Mouse (Mus musculus) kidney, postnatal 0 days (tissue): Measurements from ENCODE around the gene Cntn5. TPM values are rescaled to one million over a fixed set of nuclear protein-coding genes. Genes with fewer than 3 reads are reported as not detected.

Experiments used
- ATAC-seq: fragments of 200-750 bp; cut with Nextera tagmentation; replicated peaks from 2 replicates; pipeline ENCODE4 v1.8.0; 2017; ENCODE audit warnings: low read depth, moderate number of reproducible peaks, moderate TSS enrichment, moderate library complexity; ENCODE audit not compliant: low FRiP score
- DNase-seq: peaks from one replicate; pipeline ENCODE4 v3.0.0-alpha.2; 2016; ENCODE audit warnings: low spot score
- H3K27ac ChIP-seq: fragments of 300-500 bp; sonication (generic); 2 replicates; pipeline ENCODE4 v1.5.1; 2014; ENCODE audit warnings: mild to moderate bottlenecking
- H3K27me3 ChIP-seq: fragments of 300-500 bp; sonication (generic); 2 replicates; pipeline ENCODE4 v1.6.1; 2014; ENCODE audit warnings: low read length, mixed read lengths; ENCODE audit not compliant: insufficient read depth
- H3K36me3 ChIP-seq: fragments of 300-500 bp; sonication (generic); 2 replicates; pipeline ENCODE4 v1.6.1; 2014; ENCODE audit warnings: low read length, mixed read lengths; ENCODE audit not compliant: insufficient read depth
- H3K4me1 ChIP-seq: fragments of 300-500 bp; sonication (generic); replicated peaks from 2 replicates; pipeline ENCODE4 v1.6.1; 2014; ENCODE audit warnings: antibody characterized with exemption, low read length, mixed read lengths; ENCODE audit not compliant: insufficient read depth
- H3K4me2 ChIP-seq: fragments of 300-500 bp; sonication (generic); 2 replicates; pipeline ENCODE4 v1.6.1; 2014; ENCODE audit warnings: mild to moderate bottlenecking, low read length, moderate library complexity, mixed read lengths
- H3K4me3 ChIP-seq: fragments of 300-500 bp; sonication (generic); replicated peaks from 2 replicates; pipeline ENCODE4 v1.5.1; 2014; ENCODE audit warnings: low read depth, low read length
- H3K9ac ChIP-seq: fragments of 300-500 bp; sonication (generic); 2 replicates; pipeline ENCODE4 v1.6.1; 2014; ENCODE audit warnings: low read depth, low read length
- H3K9me3 ChIP-seq: fragments of 300-500 bp; sonication (generic); replicated peaks from 2 replicates; pipeline ENCODE4 v1.6.1; 2016; ENCODE audit warnings: low read length, inconsistent platforms, mixed read lengths
- CTCF ChIP-seq: IDR thresholded peaks from 2 replicates; pipeline ENCODE4 v1.5.1; 2016; ENCODE audit warnings: antibody characterized with exemption, low read depth, mild to moderate bottlenecking, moderate library complexity
- WGBS: fragments of 180-500 bp; shearing (Covaris S2); extraction: QIAGEN DNeasy Blood & Tissue Kit; methylation state at CpG from one replicate; pipeline ENCODE4 v1.1.7; 2014; 5-methylcytosine and 5-hydroxymethylcytosine counted together
- polyA plus RNA-seq: library from polyadenylated mRNA; unstranded; fragments of >200 nt; fragmentation: Nextera tagmentation; extraction: Ambion mirVana; gene quantifications from 2 replicates; pipeline ENCODE4 v1.2.1, GENCODE M21; 2015

Cntn5 gene
- polyA plus RNA-seq, 1 experiment from 2014 or later, result 0.43 TPM

DNA sequence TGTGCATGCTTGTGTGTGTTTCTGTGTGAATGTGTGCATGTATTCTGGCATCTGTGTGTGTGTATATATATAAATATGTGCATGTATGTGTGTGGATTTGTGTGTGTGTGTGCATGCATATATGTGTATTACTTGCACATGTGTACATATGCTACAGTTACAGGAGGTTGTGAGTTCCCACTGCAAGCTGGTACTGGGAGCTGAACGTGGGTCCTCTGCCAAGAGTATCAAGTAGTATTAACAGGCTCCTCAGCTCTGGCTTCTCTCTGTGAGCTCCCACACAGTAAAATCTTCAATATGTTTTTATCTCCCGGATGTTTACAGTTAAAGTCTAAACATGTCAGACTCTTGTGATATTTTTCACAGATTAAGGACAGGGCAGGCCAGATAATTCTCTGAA lies 833.3 kb downstream of the Cntn5 start:
- Histone ChIP-seq H3K4me2 (no peak overlapping the region), H3K27me3 (no peaks in the 10 kb centered on the region), H3K9ac (no peak overlapping the region), H3K27ac (no peak overlapping the region), H3K4me3 (no peak overlapping the region), H3K36me3 (no peaks in the 10 kb centered on the region), H3K4me1 (no peaks in the 10 kb centered on the region), H3K9me3 (no peaks in the 10 kb centered on the region)
- no peak for TF ChIP-seq CTCF
- DNase-seq (no peak), ATAC-seq (no peak)
- WGBS, result 67% methylated on average over 2 of the region's 2 CpGs

GRCm38 (mm10) chr9:10044969-10045789 lies 859.4 kb downstream of the Cntn5 start:
- ATAC-seq (no peak), DNase-seq (no peak)
- no peak overlapping the region for H3K27ac ChIP-seq
- no peaks in the 10 kb centered on the region for H3K27me3 ChIP-seq
- no peak overlapping the region for H3K4me3 ChIP-seq
- no peak overlapping the region for H3K9ac ChIP-seq
- WGBS, result 83% methylated on average over 4 of the region's 4 CpGs
- TF ChIP-seq CTCF, result no peak
- no peaks in the 10 kb centered on the region for H3K9me3 ChIP-seq
- no peak overlapping the region for H3K4me2 ChIP-seq
- no peaks in the 10 kb centered on the region for H3K4me1 ChIP-seq
- H3K36me3 ChIP-seq, result no peaks in the 10 kb centered on the region

DNA sequence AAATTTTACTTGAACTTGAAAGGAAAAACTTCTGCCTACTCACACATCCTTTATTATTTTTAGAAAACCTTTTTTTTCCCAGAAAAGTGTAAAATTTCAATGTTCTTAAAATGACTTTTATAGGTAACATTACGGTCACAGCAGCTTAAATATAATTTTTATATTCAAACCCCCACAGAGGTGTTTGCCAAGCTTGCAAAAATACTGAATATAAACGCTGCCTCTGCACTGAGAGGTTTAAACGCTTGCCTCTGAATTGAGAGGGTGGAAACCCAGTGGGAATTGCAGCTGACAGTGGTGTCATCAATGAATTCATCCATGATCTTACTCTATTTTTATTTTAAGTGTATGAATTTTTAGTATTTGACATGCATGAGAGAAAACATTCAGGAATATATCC lies 861.6 kb downstream of the Cntn5 start:
- H3K4me1 ChIP-seq, result no peaks in the 10 kb centered on the region
- H3K4me3 ChIP-seq, result no peak overlapping the region
- ATAC-seq (no peak), DNase-seq (no peak)
- TF ChIP-seq CTCF, result no peak
- no peak overlapping the region for H3K27ac ChIP-seq
- H3K4me2 ChIP-seq, result no peak overlapping the region
- H3K27me3 ChIP-seq, result no peaks in the 10 kb centered on the region
- H3K9me3 ChIP-seq, result no peaks in the 10 kb centered on the region
- WGBS, result 80% methylated on average over 3 of the region's 3 CpGs
- H3K36me3 ChIP-seq, result no peaks in the 10 kb centered on the region
- no peak overlapping the region for H3K9ac ChIP-seq

DNA sequence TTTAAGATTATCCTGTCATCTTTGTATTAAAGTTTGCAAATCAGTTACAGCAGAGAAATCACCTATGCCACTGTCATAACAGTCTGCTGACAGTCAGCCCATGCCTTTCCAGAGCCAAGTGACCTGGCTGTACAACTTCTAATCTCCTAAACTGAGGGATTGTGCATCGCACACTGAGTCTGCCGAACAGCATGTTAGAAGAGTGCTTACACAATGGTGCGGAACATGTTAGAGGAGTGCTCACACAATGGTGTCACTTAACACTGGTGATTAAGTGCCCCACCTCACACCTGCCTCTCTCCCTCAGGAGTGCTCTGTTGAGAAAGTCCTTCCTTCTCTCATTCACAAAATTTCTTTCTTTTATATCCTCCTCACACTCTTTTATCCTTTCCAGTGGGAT lies 889.4 kb downstream of the Cntn5 start:
- 53% methylated on average over 3 of the region's 3 CpGs for WGBS

DNA sequence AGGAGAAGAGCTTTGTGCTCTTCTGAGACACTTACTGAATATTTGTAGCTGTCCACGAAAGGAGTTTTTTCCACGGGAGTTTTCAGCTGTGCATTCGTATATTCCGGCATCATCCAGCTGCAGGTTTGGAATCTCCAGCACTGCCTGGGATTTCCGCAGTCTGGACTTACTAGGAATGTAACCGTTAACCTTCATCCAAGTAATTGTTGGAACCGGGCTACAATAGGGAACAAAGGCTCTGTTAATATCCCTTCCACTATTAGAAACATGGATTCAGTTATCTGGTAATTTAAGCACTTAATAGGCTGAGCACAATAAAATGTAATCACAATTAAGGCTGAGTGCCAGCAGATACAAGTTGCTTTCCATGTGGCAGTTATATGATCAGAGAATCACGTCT lies 920.5 kb downstream of the Cntn5 start:
- Histone ChIP-seq H3K36me3 (no peaks in the 10 kb centered on the region), H3K27ac (no peak overlapping the region)
- WGBS, result 57% methylated on average over 8 of the region's 8 CpGs

More for the DNA sequence above, 889.4 kb downstream of the Cntn5 start:
- Histone ChIP-seq H3K36me3 (no peaks in the 10 kb centered on the region), H3K9me3 (no peaks in the 10 kb centered on the region), H3K9ac (no peak overlapping the region), H3K27ac (no peak overlapping the region), H3K27me3 (no peaks in the 10 kb centered on the region), H3K4me2 (no peak overlapping the region), H3K4me3 (no peak overlapping the region), H3K4me1 (no peaks in the 10 kb centered on the region)
- DNase-seq (no peak), ATAC-seq (no peak)
- TF ChIP-seq CTCF, result no peak

GRCm38 (mm10) chr9:9983220-9983619 lies 921.4 kb downstream of the Cntn5 start:
- no peaks in the 10 kb centered on the region for H3K27me3 ChIP-seq
- H3K4me2 ChIP-seq, result no peak overlapping the region
- no peak overlapping the region for H3K27ac ChIP-seq
- DNase-seq, result peak; percentile 53
- no peak overlapping the region for H3K9ac ChIP-seq
- no peaks in the 10 kb centered on the region for H3K9me3 ChIP-seq
- H3K4me3 ChIP-seq, result no peak overlapping the region
- TF ChIP-seq CTCF, result no peak
- no peaks in the 10 kb centered on the region; the same call in 1 of the 2 replicates for H3K4me1 ChIP-seq
- no peak for ATAC-seq
- WGBS, result 46% methylated on average over 2 of the region's 2 CpGs
- H3K36me3 ChIP-seq, result no peaks in the 10 kb centered on the region

More for the DNA sequence above, 920.5 kb downstream of the Cntn5 start:
- no peak overlapping the region for H3K4me3 ChIP-seq
- ATAC-seq, result no peak
- TF ChIP-seq CTCF, result no peak
- H3K9ac ChIP-seq, result no peak overlapping the region
- no peak for DNase-seq
- no peaks in the 10 kb centered on the region; the same call in 1 of the 2 replicates for H3K4me1 ChIP-seq
- H3K4me2 ChIP-seq, result no peak overlapping the region
- H3K27me3 ChIP-seq, result no peaks in the 10 kb centered on the region
- no peaks in the 10 kb centered on the region for H3K9me3 ChIP-seq
